Mouse (Mus musculus) CH12.LX (cell line): ENCODE data around the gene Il12rb1.

Experiments
- MAFK ChIP-seq: IDR thresholded peaks from 2 replicates; pipeline ENCODE4 v1.6.1; 2011; ENCODE audit warnings: low read length, improper control_type of control experiment; ENCODE audit not compliant: insufficient replicate concordance
- MAZ ChIP-seq: IDR thresholded peaks from 2 replicates; pipeline ENCODE4 v1.6.1; 2012; ENCODE audit warnings: low read depth, mild to moderate bottlenecking, inconsistent platforms, low read length, improper control_type of control experiment, moderate library complexity
- POLR2A ChIP-seq: IDR thresholded peaks from 2 replicates; pipeline ENCODE4 v1.6.1; 2011; ENCODE audit warnings: low read depth, mild to moderate bottlenecking, improper control_type of control experiment, low read length
- USF2 ChIP-seq: conservative IDR thresholded peaks from 2 replicates; pipeline ENCODE4 v1.6.1; 2011; ENCODE audit warnings: low read depth, low read length, improper control_type of control experiment
- ZC3H11A ChIP-seq: IDR thresholded peaks from 2 replicates; pipeline ENCODE4 v1.6.1; 2012; ENCODE audit warnings: low read depth, mild to moderate bottlenecking, inconsistent platforms, low read length, improper control_type of control experiment
- ZMIZ1 ChIP-seq: IDR thresholded peaks from 2 replicates; pipeline ENCODE4 v1.6.1; 2012; ENCODE audit warnings: low read depth, mild to moderate bottlenecking, inconsistent platforms, low read length, improper control_type of control experiment

DNA sequence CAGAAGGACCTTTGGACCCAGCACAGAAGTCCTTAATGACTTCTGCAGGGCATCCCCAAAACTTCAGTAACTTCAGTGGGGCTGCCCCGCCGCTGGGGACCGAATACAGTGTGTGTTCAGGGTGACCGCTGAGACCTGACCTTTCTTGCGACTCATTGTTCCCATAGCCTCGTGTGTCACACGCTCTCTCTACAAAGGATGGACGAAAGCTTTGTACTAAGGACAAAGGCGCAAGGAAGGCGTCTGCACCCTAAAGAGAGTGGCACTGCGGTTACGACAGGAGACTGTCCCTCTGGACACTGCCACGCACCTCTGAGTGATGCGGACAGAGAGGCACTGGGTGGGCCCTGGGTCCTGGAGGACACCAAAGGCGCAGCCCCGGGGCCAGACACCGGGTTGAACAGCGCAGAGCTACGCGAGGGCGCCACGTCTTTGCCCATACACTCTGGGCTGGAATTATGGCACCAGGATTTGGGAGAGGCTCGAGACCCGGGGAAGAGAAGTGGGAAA lies 56.5 kb downstream of the Il12rb1 start:
- no peak for TF ChIP-seq USF2
- no peak for TF ChIP-seq ZC3H11A
- no peak for TF ChIP-seq MAZ
- TF ChIP-seq MAFK, result no peak
- TF ChIP-seq POLR2A, result no peak
- no peak for TF ChIP-seq ZMIZ1
